Mouse (Mus musculus) testis, adult 2 months (tissue): Measurements from ENCODE around the gene Gadd45gip1.

Experiments used
- CTCF ChIP-seq: fragments of 200-500 bp; IDR thresholded peaks from 2 replicates; pipeline ENCODE4 v1.5.1; 2012; ENCODE audit warnings: low read depth, mild to moderate bottlenecking, inconsistent platforms, low read length, moderate library complexity; ENCODE audit not compliant: control insufficient read depth, insufficient read depth, insufficient replicate concordance
- POLR2A ChIP-seq: fragments of 200-500 bp; IDR thresholded peaks from 2 replicates; pipeline ENCODE4 v1.6.1; 2012; ENCODE audit warnings: low read depth, mild to moderate bottlenecking, inconsistent platforms, low read length, moderate library complexity; ENCODE audit not compliant: control insufficient read depth

GRCm38 (mm10) chr8:84787523-84788302 is 43.6 kb upstream of the Gadd45gip1 start:
- no peak for TF ChIP-seq CTCF
- no peak for TF ChIP-seq POLR2A
